Mouse (Mus musculus) heart, postnatal 0 days (tissue): ENCODE results near the gene Nefh. TPM values are rescaled to one million over a fixed set of nuclear protein-coding genes. Genes with fewer than 3 reads are reported as not detected.

Experiments
- ATAC-seq: fragments of 200-750 bp; cut with Nextera tagmentation; 2 replicates; pipeline ENCODE4 v1.8.0; 2017; ENCODE audit warnings: low read depth, moderate number of reproducible peaks, moderate library complexity; ENCODE audit not compliant: insufficient read depth
- DNase-seq: peaks from one replicate; pipeline ENCODE4 v3.0.0-alpha.2; 2016; ENCODE audit warnings: low spot score
- H3K27ac ChIP-seq: fragments of 300-500 bp; sonication (generic); 2 replicates; pipeline ENCODE4 v1.5.1; 2014; ENCODE audit warnings: low read depth, mild to moderate bottlenecking
- H3K27me3 ChIP-seq: fragments of 300-500 bp; sonication (generic); 2 replicates; pipeline ENCODE4 v1.6.1; 2014; ENCODE audit warnings: low read length, mixed read lengths; ENCODE audit not compliant: control insufficient read depth, insufficient read depth
- H3K36me3 ChIP-seq: fragments of 300-500 bp; sonication (generic); replicated peaks from 2 replicates; pipeline ENCODE4 v1.6.1; 2014; ENCODE audit warnings: low read length, mixed read lengths; ENCODE audit not compliant: control insufficient read depth, insufficient read depth
- H3K4me1 ChIP-seq: fragments of 300-500 bp; sonication (generic); 2 replicates; pipeline ENCODE4 v1.6.1; 2014; ENCODE audit warnings: antibody characterized with exemption; ENCODE audit not compliant: control insufficient read depth, insufficient read depth
- H3K4me2 ChIP-seq: fragments of 300-500 bp; sonication (generic); 2 replicates; pipeline ENCODE4 v1.6.1; 2014; ENCODE audit warnings: low read depth, mild to moderate bottlenecking, low read length, moderate library complexity
- H3K4me3 ChIP-seq: fragments of 300-500 bp; sonication (generic); 2 replicates; pipeline ENCODE4 v1.5.1; 2014; ENCODE audit warnings: low read depth, low read length
- H3K9ac ChIP-seq: fragments of 300-500 bp; sonication (generic); replicated peaks from 2 replicates; pipeline ENCODE4 v1.6.1; 2014; ENCODE audit warnings: low read depth, low read length, mixed read lengths
- H3K9me3 ChIP-seq: fragments of 300-500 bp; sonication (generic); replicated peaks from 2 replicates; pipeline ENCODE4 v1.6.1; 2016; ENCODE audit warnings: low read length; ENCODE audit not compliant: control insufficient read depth
- CTCF ChIP-seq: IDR thresholded peaks from 2 replicates; pipeline ENCODE4 v1.5.1; 2016; ENCODE audit warnings: antibody characterized with exemption, control low read depth, low read depth
- EP300 ChIP-seq: IDR thresholded peaks from 2 replicates; pipeline ENCODE4 v1.6.1; 2016; ENCODE audit warnings: antibody characterized with exemption, low read depth
- WGBS: fragments of 180-500 bp; shearing (Covaris S2); extraction: QIAGEN DNeasy Blood & Tissue Kit; methylation state at CpG from one replicate; pipeline ENCODE4 v1.1.7; 2014; 5-methylcytosine and 5-hydroxymethylcytosine counted together
- polyA plus RNA-seq: library from polyadenylated mRNA; unstranded; fragments of >200 nt; fragmentation: Nextera tagmentation; extraction: Ambion mirVana; gene quantifications from 2 replicates; pipeline ENCODE4 v1.2.1, GENCODE M21; 2015
- total RNA-seq: library from RNA; depleted of rRNA; stranded (reverse); fragments of >200 nt; gene quantifications from 2 replicates; pipeline ENCODE4 v1.2.3, GENCODE M21; 2014; ENCODE audit warnings: low replicate concordance

Nefh gene
- total and polyA plus RNA-seq, 2 experiments from 2014 or later = 0.04 to 0.07 TPM

DNA sequence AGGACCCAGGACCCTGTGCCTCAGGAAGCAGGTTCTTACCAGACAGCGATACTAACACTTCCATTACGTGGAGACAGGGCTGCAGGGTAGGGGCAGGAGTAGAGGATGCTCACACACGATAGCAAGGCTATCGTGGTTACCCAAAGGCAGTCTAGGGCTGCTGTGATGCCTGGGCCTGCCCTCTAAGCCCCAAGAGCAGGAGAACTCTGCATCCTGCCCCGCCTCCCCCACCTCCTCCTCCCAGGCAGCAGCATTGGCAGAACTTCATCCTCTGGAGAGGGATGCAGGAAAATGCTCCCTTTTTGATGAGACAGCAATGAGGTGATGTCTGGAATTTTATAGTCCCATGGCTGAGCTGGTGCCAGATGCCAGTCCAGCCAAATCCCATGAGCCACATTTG is 19.0 kb upstream of the Nefh start:
- no peak for ATAC-seq
- no peak for TF ChIP-seq CTCF
- no peak for TF ChIP-seq EP300
- 65% methylated on average over 5 of the region's 5 CpGs for WGBS
- no peaks in the 10 kb centered on the region for H3K27me3 ChIP-seq
- H3K9me3 ChIP-seq = no peaks in the 10 kb centered on the region
- H3K27ac ChIP-seq = no peak overlapping the region
- H3K9ac ChIP-seq = no peak overlapping the region
- H3K4me1 ChIP-seq = no peaks in the 10 kb centered on the region
- no peaks in the 10 kb centered on the region for H3K36me3 ChIP-seq
- H3K4me3 ChIP-seq = no peak overlapping the region
- H3K4me2 ChIP-seq = no peak overlapping the region
- DNase-seq = no peak

DNA sequence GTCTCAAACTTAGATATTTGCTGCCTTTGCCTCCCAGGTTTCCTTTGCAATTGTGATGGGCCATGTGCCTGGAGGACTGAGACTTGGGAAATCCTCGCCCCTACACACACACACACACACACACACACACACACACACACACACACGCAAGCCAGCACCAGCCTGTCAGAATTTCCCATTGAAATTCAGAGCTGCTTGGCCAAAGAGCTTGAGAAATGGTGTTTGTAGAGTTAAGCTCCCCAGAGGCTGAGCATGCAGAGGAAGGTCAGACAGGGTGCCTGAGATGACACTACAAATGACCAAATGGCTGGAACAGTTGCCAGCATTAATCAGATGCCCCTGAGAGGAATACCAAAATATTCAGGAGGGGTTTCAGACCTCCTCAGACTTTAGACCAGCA is 18.5 kb upstream of the Nefh start:
- Histone ChIP-seq H3K36me3 (no peaks in the 10 kb centered on the region), H3K4me1 (no peaks in the 10 kb centered on the region), H3K9me3 (no peaks in the 10 kb centered on the region), H3K4me2 (no peak overlapping the region), H3K27ac (no peak overlapping the region), H3K9ac (no peak overlapping the region), H3K4me3 (no peak overlapping the region), H3K27me3 (no peaks in the 10 kb centered on the region)
- WGBS = 65% methylated on average over 2 of the region's 2 CpGs
- TF ChIP-seq EP300 = no peak
- TF ChIP-seq CTCF = no peak
- ATAC-seq (no peak), DNase-seq (no peak)

DNA sequence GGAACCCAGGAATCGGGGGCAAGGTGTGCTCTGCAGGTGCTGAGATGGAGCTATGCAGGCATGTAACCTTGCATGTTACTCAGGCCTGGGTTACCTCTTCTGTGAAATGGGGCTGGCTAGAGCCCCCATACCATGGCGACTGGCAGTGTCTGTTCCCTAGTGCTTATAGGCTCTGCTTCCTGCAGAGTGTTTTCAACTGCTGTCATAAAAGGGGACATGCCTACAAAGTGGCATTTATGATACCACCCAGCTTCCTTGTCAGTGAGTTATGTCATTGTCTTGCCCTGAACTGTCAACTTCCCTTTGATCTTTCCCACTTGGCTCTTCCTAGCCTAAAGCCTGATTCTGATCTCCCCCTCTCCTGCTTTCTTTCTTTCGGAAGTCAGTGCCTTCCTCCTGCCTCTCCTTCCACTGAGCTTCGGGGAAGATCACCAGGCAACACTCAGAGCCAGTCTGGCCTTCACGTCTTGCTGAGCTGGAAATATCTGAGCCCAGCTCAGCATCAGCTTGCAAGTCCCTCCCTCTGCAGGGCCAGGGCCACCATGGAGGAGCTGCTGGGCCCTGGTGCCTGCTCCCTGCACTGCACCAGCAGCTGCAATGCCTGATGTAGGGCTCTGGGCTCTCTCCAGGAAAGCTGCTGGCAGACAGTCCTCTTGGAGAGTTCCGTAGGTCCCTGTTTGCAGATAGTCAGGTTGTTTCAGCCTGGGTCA is 15.4 kb upstream of the Nefh start:
- no peaks in the 10 kb centered on the region for H3K4me1 ChIP-seq
- DNase-seq (no peak), ATAC-seq (no peak)
- no peak overlapping the region for H3K4me3 ChIP-seq
- H3K27ac ChIP-seq = no peak overlapping the region
- H3K36me3 ChIP-seq = no peaks in the 10 kb centered on the region
- H3K4me2 ChIP-seq = no peak overlapping the region
- TF ChIP-seq CTCF (no peak), EP300 (no peak)
- no peak overlapping the region for H3K9ac ChIP-seq
- H3K27me3 ChIP-seq = no peaks in the 10 kb centered on the region
- H3K9me3 ChIP-seq = no peaks in the 10 kb centered on the region
- 47% methylated on average over 6 of the region's 6 CpGs for WGBS

DNA sequence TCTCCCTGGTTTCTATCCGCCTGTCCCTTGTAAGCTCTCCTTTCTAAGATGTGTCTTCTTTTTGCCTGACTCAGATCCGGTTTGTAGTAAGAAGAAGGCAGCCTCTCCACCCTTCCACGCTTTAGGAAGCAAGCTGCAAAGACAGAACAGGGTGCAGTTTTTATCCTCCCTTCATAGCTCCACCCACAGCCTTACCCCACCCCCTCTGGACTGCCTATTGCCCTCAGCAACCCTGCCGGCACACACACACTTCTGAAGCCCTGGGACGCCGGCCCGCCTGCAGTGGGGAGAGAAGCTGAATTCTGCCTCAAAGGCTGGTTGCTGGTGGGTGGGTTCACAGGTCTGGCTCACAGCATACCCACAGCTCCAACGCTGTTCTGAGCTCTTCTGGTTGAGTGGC is 6.1 kb upstream of the Nefh start:
- no peak overlapping the region for H3K4me3 ChIP-seq
- H3K36me3 ChIP-seq = no peaks in the 10 kb centered on the region
- no peak overlapping the region for H3K9ac ChIP-seq
- H3K4me1 ChIP-seq = no peaks in the 10 kb centered on the region
- no peak for ATAC-seq
- peaks cover 64% of the 10 kb centered on the region for H3K27me3 ChIP-seq
- WGBS = 5% methylated on average over 8 of the region's 8 CpGs
- H3K4me2 ChIP-seq = no peak overlapping the region
- DNase-seq = no peak
- no peaks in the 10 kb centered on the region for H3K9me3 ChIP-seq
- no peak overlapping the region for H3K27ac ChIP-seq
- no peak for TF ChIP-seq EP300
- TF ChIP-seq CTCF = no peak

DNA sequence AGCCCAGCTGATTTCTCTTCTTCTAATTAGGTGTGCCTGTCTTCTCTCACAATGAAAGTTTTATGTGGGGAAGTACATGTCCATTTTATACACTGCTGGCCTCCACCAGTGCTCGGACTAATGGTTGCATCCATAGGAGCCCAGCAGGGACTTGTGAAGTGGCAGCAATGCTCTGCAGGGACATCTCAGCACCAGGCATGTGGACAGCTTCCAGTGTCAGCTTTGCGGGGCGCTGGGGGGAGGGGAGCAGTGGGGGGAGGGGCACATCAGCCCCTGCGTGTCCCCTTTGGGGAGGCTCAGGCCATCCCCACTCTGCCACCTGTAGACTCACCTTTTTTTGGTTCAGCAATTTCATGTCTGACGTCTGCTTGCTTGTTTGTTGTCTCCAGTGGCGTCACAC is 5.5 kb upstream of the Nefh start:
- ATAC-seq (no peak; the same call in 1 of the 2 replicates), DNase-seq (no peak)
- H3K4me2 ChIP-seq = no peak overlapping the region
- WGBS = 3% methylated on average over 6 of the region's 6 CpGs
- no peaks in the 10 kb centered on the region for H3K9me3 ChIP-seq
- no peak overlapping the region for H3K27ac ChIP-seq
- H3K27me3 ChIP-seq = peaks cover 69% of the 10 kb centered on the region
- H3K4me3 ChIP-seq = no peak overlapping the region
- no peak for TF ChIP-seq EP300
- no peak for TF ChIP-seq CTCF
- H3K9ac ChIP-seq = no peak overlapping the region
- no peaks in the 10 kb centered on the region for H3K4me1 ChIP-seq
- H3K36me3 ChIP-seq = no peaks in the 10 kb centered on the region
